Mouse (Mus musculus) thymus, adult 2 months (tissue): ENCODE measurements around the gene Mgll.

Source experiments
- CTCF ChIP-seq: fragments of 200-500 bp; IDR thresholded peaks from 2 replicates; pipeline ENCODE4 v1.5.1; 2012; ENCODE audit warnings: mild to moderate bottlenecking, control low read depth, low read length, moderate library complexity, borderline replicate concordance; ENCODE audit not compliant: control insufficient read depth, poor library complexity, insufficient read depth; ENCODE audit errors: extremely low read depth
- POLR2A ChIP-seq: fragments of 200-500 bp; IDR thresholded peaks from 2 replicates; pipeline ENCODE4 v1.6.1; 2012; ENCODE audit warnings: mild to moderate bottlenecking, low read length, control low read depth, moderate library complexity; ENCODE audit not compliant: control insufficient read depth, poor library complexity, insufficient read depth; ENCODE audit errors: extremely low read depth

DNA sequence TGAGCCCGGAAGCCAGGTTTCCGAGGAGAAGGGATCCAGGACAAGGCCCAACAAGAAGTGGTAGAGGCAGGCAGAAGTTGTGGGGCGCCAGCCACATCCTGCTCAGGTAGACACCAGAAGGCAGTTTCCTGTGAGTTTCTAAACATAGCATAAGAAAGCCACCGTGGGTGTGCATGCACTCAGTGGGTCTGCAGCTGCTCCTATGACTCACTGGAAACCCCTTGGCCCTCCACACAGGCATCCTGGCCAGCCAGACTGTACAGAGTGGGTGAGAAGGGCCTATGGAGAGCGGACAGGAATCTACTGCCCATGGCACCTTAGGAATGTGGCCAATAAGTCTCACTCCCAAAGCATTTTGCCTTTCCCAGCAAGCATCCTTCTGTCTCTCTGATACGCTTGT is 45.5 kb downstream of the Mgll start:
- TF ChIP-seq CTCF: no peak
- TF ChIP-seq POLR2A: no peak
